Mouse (Mus musculus): ENCODE results near the gene Apobec4. TPM values are rescaled to one million over a fixed set of nuclear protein-coding genes. Genes with fewer than 3 reads are reported as not detected.

The Apobec4 gene
- total RNA-seq (2021) = not detected
- long read RNA-seq, experiment 1 = 0 reads
- long read RNA-seq, experiment 2 = 0 reads

DNA sequence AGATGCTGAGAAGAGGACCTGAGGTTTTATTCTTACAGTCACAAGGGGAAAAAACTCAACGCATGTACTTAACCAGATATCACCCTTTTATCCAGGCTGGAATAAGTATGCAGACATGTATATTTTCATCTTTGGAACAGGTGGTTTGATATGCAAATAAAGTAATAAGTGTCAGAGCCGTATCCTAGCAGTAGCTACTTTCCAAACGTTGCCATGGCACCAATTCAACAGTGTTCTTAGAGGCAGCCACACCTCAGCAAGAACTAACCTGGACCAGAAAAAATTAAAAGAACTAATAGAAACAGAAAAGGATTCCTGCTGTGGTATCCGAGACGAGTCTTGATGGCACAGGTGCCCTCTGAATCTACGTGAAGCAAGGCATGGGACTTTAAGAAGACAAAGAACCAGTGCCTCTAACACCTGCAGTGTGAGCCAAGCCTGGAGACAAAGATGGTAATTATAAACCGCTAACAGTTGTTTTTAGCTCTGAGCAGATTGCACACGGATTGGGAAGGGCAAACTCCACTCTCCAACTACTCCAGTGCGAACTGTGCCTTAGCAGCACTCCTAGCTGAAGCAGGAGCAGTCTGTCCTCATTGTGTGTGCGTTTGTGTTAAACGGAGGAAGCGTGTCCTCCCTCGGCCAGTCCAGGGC, at the start of gene Apobec4:
Apobec4 (plus strand) TSS at position 240 of the 654 bp plus-strand sequence.
- no peak for DNase-seq
- intact Hi-C loops (cut with DNase I) = no loop called here
- H3K27ac ChIP-seq = peak within 1 kb of the TSS; percentile 38

DNA sequence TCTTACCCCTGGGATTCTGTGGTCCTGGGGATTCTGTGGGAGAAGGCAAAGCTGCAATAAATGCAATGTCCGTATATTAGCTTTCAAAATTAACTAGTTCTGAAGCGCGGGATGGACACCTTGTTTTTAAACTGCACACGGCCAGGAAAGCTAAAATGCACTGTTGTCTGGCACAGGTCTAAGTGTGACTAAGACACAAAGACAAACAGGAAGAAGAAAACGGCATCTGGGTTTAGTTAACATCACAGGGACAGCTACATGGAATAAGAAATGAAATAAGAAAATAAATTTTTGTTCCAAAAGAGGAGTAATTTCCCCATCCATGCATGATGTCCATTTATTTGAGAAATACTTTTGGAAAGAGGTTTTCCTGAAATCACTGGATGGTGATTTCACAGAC, 49.3 kb upstream of the Apobec4 start:
- intact Hi-C loops (cut with DNase I) = no loop called here
- Histone ChIP-seq H3K4me3 (no peak overlapping the region), H3K27ac (peak overlapping the region; percentile 43)
- TF ChIP-seq CTCF (IDR thresholded peaks at IDR 0.05) = no peak
- DNase-seq = no peak

More for the DNA sequence above, at the start of gene Apobec4:
- peak within 1 kb of the TSS; percentile 11; the same call in 1 of the 2 replicates for H3K4me3 ChIP-seq
- TF ChIP-seq CTCF (IDR thresholded peaks at IDR 0.05) = no peak

DNA sequence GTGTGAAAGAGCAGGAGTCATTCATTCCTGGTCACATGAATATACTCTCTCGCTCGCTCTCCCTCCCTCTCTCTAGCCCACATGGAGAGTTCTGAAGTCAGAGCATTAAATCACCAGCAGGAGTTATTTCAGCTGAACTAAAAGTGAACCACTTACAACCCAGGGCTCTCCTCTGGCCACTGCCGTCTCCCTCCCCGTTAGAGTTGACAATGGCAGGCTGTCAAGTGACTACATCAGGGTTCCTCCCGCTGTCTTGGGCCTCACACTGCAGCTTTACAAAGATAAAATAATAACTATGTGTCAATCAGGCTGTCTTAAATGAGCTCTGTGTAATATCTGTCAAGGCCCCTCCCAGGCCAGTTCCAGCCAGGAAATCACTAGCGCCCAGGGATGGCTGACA, 47.4 kb upstream of the Apobec4 start:
- Histone ChIP-seq H3K4me3 (no peak overlapping the region), H3K27ac (peak overlapping the region; percentile 35; the same call in 1 of the 2 replicates)
- no peak for TF ChIP-seq CTCF (IDR thresholded peaks at IDR 0.05)
- peak; percentile 50 for DNase-seq
- intact Hi-C loops (cut with DNase I) = no loop called here

DNA sequence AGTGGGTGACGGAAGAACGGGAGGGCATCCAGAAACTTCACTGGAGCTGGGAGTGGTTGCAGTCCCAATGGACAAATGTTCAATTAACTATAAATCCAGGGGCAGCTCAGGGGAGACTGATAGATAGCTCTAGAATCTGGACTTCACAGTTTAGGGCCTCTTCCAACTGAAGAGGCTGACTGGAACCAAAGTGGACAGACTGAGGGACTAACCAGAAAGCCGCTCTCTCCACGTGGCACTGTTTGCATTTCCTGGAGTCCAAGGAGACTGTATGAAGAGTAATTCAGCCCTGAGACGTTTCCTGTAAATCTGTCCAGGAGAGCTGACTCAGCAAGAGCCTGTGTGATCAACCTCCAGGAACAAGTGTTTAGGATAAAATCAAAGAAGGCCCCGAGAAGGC, 46.4 kb upstream of the Apobec4 start:
- Histone ChIP-seq H3K4me3 (no peak overlapping the region), H3K27ac (no peak overlapping the region)
- intact Hi-C loops (cut with DNase I) = no loop called here
- DNase-seq = peak; percentile 32
- TF ChIP-seq CTCF (IDR thresholded peaks at IDR 0.05) = no peak

DNA sequence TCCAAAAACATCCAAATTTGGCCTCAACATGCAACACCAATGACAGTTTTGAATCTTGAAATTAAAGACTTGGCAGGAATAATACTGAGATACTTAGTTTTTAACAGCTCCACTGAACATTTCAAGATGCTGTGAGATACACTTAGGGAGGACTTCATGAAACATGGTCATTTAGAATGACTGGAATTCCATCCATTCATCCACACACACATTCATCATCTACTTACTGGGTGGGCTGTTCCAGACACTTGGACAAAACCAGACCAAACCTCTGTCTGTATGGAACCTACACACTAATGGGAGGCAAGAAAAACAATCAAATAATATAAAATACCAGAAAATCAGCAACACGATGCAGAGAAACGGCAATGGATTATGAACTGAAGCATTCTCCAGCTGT, 42.8 kb upstream of the Apobec4 start:
- no peak for DNase-seq

DNA sequence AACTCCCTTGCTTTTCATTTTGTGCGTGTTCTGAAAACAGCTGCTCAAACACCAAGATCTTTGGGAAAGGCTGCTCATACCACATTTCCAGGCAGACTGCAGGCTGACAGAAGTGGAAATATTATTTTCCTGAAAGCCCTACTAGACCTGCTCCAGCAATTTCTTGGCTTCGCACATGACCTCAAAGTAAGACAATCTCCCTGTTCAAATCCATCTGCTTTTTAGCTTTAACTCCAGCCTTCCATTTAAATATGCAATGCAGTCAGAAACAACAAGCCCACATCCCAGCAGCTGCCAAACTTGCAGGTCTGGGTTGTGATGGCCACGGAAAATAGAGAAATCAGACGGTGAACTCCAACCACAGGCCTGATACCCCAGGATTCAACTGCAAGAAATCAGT, 39.3 kb upstream of the Apobec4 start:
- no peak overlapping the region for H3K4me3 ChIP-seq
- no peak for DNase-seq
- H3K27ac ChIP-seq = no peak overlapping the region
- intact Hi-C loops (cut with DNase I) = no loop called here
- no peak for TF ChIP-seq CTCF (IDR thresholded peaks at IDR 0.05)

More for the DNA sequence above, 42.8 kb upstream of the Apobec4 start:
- intact Hi-C loops (cut with DNase I) = no loop called here
- no peak overlapping the region for H3K4me3 ChIP-seq
- H3K27ac ChIP-seq = no peak overlapping the region
- TF ChIP-seq CTCF (IDR thresholded peaks at IDR 0.05) = no peak

DNA sequence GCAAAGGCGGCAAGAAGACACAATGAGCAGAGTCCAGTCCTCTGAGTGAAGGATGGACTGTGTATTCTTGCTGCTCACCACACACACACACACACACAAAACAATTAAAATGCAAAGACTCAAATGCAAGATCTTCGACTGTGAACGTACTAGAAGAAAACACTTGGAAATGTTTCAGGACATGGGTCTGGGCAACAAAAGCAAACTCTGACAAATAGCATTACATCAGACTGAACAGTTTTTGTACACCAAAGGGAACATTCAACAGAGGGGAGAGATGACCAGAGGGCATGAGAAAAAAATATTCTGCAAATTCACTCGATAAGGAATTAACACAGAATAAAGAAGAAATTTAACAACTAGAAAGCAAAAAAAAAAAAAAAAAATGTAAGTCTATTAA, 36.4 kb upstream of the Apobec4 start:
- no peak for DNase-seq
- no peak for TF ChIP-seq CTCF (IDR thresholded peaks at IDR 0.05)
- intact Hi-C loops (cut with DNase I) = no loop called here
- Histone ChIP-seq H3K4me3 (no peak overlapping the region), H3K27ac (no peak overlapping the region)

DNA sequence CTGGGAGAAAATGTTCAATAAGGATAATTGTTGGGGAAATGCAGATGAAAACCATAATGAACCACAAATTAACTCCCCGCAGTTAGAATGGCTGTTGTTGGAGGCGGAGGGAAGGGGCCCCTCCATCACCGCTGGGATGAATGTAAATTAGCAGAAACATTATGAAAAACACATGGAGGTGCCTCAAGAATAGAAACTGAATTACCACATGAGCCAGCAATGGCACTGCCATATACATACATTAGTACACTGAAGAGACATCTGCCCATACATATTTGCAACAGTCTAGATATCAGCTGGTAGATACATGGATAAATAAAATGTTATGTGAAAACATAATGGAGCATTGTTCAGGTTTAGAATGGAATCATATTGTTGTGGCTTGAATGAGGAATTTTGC, 35.9 kb upstream of the Apobec4 start:
- intact Hi-C loops (cut with DNase I) = no loop called here
- TF ChIP-seq CTCF (IDR thresholded peaks at IDR 0.05) = no peak
- Histone ChIP-seq H3K27ac (no peak overlapping the region), H3K4me3 (no peak overlapping the region)
- no peak for DNase-seq

DNA sequence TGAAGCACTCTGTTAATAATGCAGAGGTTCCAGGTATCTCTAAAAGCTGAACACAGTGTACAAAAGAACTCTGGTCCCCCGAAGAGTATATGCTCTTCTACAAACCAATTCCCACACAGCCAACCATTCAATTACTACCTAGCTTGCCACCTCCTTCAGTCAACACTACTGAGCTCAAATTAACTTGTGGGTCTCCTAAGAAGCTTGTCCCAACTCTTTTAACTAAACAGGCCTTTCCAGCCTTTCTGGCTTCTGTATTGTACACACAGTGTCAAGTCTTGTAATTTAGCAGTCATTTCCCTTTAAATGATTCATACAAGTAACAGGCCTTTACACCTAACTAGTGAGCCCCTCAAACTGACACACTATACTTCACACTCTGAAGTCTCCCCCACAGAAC, 33.0 kb upstream of the Apobec4 start:
- TF ChIP-seq CTCF (IDR thresholded peaks at IDR 0.05) = no peak
- intact Hi-C loops (cut with DNase I) = no loop called here
- Histone ChIP-seq H3K27ac (0 out of 2 replicates have a peak overlapping the region, but pooled peaks have one; percentile 58), H3K4me3 (no peak overlapping the region)
- DNase-seq = no peak

DNA sequence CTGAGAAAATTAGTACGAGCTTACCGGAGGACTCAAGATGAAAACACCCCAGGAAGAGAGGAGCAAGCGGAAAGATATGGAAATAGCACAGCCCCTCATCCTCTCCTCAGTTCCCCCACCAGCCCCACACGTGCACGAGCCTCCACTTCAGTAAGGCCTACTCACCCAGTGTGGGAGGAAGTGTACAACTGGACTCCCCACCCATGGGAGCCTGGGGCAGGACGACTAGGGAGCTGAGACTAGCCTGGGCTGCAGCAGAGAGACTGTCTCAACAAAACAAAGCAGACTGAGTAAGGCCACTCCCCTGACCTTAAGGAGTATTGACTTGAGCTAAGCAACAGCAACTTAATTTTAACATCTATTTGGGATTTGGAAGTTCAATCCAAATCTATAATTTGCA, 32.2 kb upstream of the Apobec4 start:
- DNase-seq = peak; percentile 31
- H3K4me3 ChIP-seq = no peak overlapping the region; the same call in 1 of the 2 replicates
- TF ChIP-seq CTCF (IDR thresholded peaks at IDR 0.05) = no peak
- peak overlapping the region; percentile 58 for H3K27ac ChIP-seq
- intact Hi-C loops (cut with DNase I) = no loop called here

DNA sequence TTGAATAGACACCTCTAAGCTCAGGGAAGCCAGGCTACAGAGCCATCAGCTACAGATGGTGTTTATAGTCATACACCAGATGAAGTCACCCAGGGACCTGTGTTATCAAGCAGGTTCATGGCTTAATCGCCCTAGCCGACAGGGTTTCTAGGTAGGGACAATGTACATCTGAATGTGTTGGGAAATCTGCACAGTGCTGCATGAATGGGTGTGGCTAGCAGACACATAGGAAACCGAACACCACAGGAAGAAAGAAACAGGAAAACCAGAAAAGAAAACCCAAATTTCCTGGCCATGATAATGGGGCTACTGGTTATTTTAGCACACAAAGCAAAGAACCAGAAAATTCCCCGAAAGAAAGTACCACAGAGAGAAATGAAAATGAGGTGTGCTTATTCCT, 29.4 kb upstream of the Apobec4 start:
- H3K4me3 ChIP-seq = no peak overlapping the region
- no peak for TF ChIP-seq CTCF (IDR thresholded peaks at IDR 0.05)
- H3K27ac ChIP-seq = no peak overlapping the region
- intact Hi-C loops (cut with DNase I) = no loop called here
- no peak for DNase-seq

DNA sequence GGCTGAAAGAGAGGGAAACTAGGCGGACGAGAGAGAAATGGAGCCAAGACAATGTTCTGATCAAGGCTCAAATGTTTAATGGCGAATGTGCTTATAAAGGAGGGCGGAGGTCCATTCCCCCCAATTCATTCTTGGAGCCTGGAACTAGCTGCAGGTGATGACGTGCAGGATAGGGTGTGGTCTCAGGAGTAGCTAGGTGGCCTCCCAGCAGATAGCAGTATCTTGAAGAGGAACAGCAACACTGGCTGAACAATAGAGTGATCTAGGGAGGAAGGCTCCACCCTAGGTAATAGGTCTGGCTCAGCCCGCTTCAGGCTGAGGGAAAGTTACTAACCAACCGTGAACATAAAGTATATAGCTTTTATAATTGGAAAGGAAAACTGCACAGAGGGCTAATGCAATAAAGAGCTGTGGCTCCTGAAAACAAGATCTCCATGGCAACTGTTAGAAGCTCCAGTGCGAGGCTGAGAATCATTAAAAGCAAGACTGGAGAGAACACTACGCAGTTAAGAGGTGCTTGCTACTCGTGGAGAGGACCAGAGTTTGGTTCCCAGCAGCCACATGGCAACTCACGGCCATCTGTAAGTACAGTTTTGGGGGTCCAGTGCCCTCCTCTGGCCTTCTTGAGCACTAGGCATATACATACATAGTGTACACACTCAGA, 28.7 kb upstream of the Apobec4 start:
- intact Hi-C loops (cut with DNase I) = no loop called here
- Histone ChIP-seq H3K4me3 (no peak overlapping the region), H3K27ac (no peak overlapping the region)
- no peak for TF ChIP-seq CTCF (IDR thresholded peaks at IDR 0.05)
- DNase-seq = no peak

DNA sequence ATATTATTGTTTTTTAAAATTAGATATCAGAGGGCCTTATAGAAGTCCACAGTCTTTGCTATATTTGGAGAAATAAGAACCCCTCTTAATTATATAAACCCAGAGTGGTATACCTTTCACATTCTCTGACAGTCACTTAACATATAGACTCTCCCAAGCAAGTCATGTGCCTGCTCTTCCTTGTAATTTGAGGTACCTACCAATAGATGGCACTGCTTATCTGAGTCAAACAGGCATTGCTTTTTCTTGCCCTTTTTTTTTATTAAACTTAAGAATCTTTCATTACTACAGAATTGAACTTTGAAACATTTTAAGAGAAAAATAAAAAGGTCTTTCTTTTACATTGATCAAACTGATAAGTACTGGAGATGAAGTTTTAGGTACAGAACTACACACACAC, 26.1 kb upstream of the Apobec4 start:
- intact Hi-C loops (cut with DNase I) = no loop called here
- peak; percentile 67 for TF ChIP-seq CTCF (IDR thresholded peaks at IDR 0.05)
- DNase-seq = no peak
- no peak overlapping the region for H3K4me3 ChIP-seq
- H3K27ac ChIP-seq = no peak overlapping the region

DNA sequence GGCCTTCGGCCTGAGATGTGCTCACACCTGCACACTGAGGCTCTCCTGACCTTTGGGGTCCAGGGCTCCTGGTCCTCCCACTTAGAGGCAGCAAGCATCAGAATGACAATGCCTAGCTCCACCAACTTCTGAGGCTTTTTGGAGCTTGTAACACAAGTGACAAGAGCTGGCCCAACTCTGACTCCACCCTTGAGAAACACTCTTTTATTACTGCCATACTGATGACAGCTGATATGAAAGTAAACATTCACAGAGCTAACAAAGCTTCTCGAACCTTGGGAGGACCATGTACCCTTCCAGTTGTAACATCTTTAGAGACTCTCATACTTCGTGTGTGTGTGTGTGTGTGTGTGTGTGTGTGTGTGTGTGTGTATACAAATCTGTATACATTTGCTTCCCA, 24.3 kb upstream of the Apobec4 start:
- no peak for DNase-seq
- intact Hi-C loops (cut with DNase I) = no loop called here

More for the DNA sequence above, 24.3 kb upstream of the Apobec4 start:
- TF ChIP-seq CTCF (IDR thresholded peaks at IDR 0.05) = no peak
- Histone ChIP-seq H3K4me3 (no peak overlapping the region), H3K27ac (no peak overlapping the region)
